Mouse (Mus musculus) stomach, embryonic 14.5 days (tissue): ENCODE data around the gene Spr. TPM values are rescaled to one million over a fixed set of nuclear protein-coding genes. Genes with fewer than 3 reads are reported as not detected.

Experiments
- ATAC-seq: fragments of 200-750 bp; cut with Nextera tagmentation; 2 replicates; pipeline ENCODE4 v1.8.0; 2017; ENCODE audit warnings: low read depth, moderate TSS enrichment; ENCODE audit not compliant: insufficient number of reproducible peaks, insufficient read depth, low FRiP score
- H3K27ac ChIP-seq: fragments of 300-500 bp; sonication (generic); 2 replicates; pipeline ENCODE4 v1.5.1; 2014; ENCODE audit warnings: mild to moderate bottlenecking, low read length, moderate library complexity, mixed read lengths
- H3K27me3 ChIP-seq: fragments of 300-500 bp; sonication (generic); 2 replicates; pipeline ENCODE4 v1.6.1; 2014; ENCODE audit warnings: low read length, control low read depth, mixed read lengths; ENCODE audit not compliant: control insufficient read depth, insufficient read depth
- H3K36me3 ChIP-seq: fragments of 300-500 bp; sonication (generic); 2 replicates; pipeline ENCODE4 v1.6.1; 2014; ENCODE audit warnings: mild to moderate bottlenecking, control low read depth, low read length, moderate library complexity, mixed read lengths; ENCODE audit not compliant: control insufficient read depth, insufficient read depth
- H3K4me1 ChIP-seq: fragments of 300-500 bp; sonication (generic); 2 replicates; pipeline ENCODE4 v1.6.1; 2014; ENCODE audit warnings: low read length, control low read depth, mixed read lengths; ENCODE audit not compliant: control insufficient read depth, insufficient read depth
- H3K4me2 ChIP-seq: fragments of 300-500 bp; sonication (generic); replicated peaks from 2 replicates; pipeline ENCODE4 v1.6.1; 2014; ENCODE audit warnings: low read depth, low read length, control low read depth
- H3K4me3 ChIP-seq: fragments of 300-500 bp; sonication (generic); 2 replicates; pipeline ENCODE4 v1.5.1; 2014; ENCODE audit warnings: low read depth, low read length, control low read depth
- H3K9ac ChIP-seq: fragments of 300-500 bp; sonication (generic); replicated peaks from 2 replicates; pipeline ENCODE4 v1.6.1; 2014; ENCODE audit warnings: low read depth, mild to moderate bottlenecking, control low read depth, low read length, moderate library complexity, mixed read lengths
- H3K9me3 ChIP-seq: fragments of 300-500 bp; sonication (generic); 2 replicates; pipeline ENCODE4 v1.6.1; 2016; ENCODE audit warnings: low read depth, low read length, control low read depth; ENCODE audit not compliant: control insufficient read depth
- WGBS: fragments of 180-500 bp; shearing (Covaris S2); extraction: QIAGEN DNeasy Blood & Tissue Kit; methylation state at CpG from one replicate; pipeline ENCODE4 v1.1.7; 2014; 5-methylcytosine and 5-hydroxymethylcytosine counted together
- polyA plus RNA-seq: library from polyadenylated mRNA; unstranded; fragments of >200 nt; fragmentation: Nextera tagmentation; extraction: Ambion mirVana; gene quantifications from 2 replicates; pipeline ENCODE4 v1.2.1, GENCODE M21; 2014

Gene Spr
- polyA plus RNA-seq, 1 experiment from 2014 or later = 90.9 TPM

GRCm38 (mm10) chr6:85103321-85103720 lies 34.2 kb downstream of the Spr start:
- Histone ChIP-seq H3K36me3 (no peaks in the 10 kb centered on the region), H3K4me3 (no peak overlapping the region), H3K27me3 (no peaks in the 10 kb centered on the region), H3K4me2 (no peak overlapping the region), H3K4me1 (no peaks in the 10 kb centered on the region), H3K9ac (no peak overlapping the region), H3K27ac (no peak overlapping the region), H3K9me3 (no peaks in the 10 kb centered on the region)
- 83% methylated on average over 3 of the region's 3 CpGs for WGBS
- no peak for ATAC-seq

- 45% methylated on average over 2 of the region's 2 CpGs for WGBS
- H3K4me3 ChIP-seq = no peak overlapping the region
- ATAC-seq = no peak
- no peaks in the 10 kb centered on the region for H3K4me1 ChIP-seq
- no peak overlapping the region for H3K9ac ChIP-seq
- H3K36me3 ChIP-seq = no peaks in the 10 kb centered on the region
- H3K9me3 ChIP-seq = no peaks in the 10 kb centered on the region
- no peaks in the 10 kb centered on the region for H3K27me3 ChIP-seq
- H3K27ac ChIP-seq = no peak overlapping the region
- H3K4me2 ChIP-seq = no peak overlapping the region
Measured at GRCm38 (mm10) chr6:85096441-85096840, 41.1 kb downstream of the Spr start.

GRCm38 (mm10) chr6:85087425-85087824 lies 50.1 kb downstream of the Spr start:
- no peak overlapping the region for H3K4me2 ChIP-seq
- 76% methylated on average over 4 of the region's 4 CpGs for WGBS
- no peak for ATAC-seq
- H3K27me3 ChIP-seq = no peaks in the 10 kb centered on the region
- no peak overlapping the region for H3K4me3 ChIP-seq
- H3K4me1 ChIP-seq = no peaks in the 10 kb centered on the region
- H3K27ac ChIP-seq = no peak overlapping the region
- no peak overlapping the region for H3K9ac ChIP-seq
- H3K36me3 ChIP-seq = no peaks in the 10 kb centered on the region
- H3K9me3 ChIP-seq = no peaks in the 10 kb centered on the region

GRCm38 (mm10) chr6:85086645-85087044 lies 50.9 kb downstream of the Spr start:
- no peak overlapping the region for H3K4me3 ChIP-seq
- WGBS = 83% methylated on average over 3 of the region's 3 CpGs

More at GRCm38 (mm10) chr6:85086645-85087044, 50.9 kb downstream of the Spr start:
- Histone ChIP-seq H3K4me2 (no peak overlapping the region), H3K4me1 (no peaks in the 10 kb centered on the region), H3K36me3 (no peaks in the 10 kb centered on the region), H3K9ac (no peak overlapping the region), H3K27ac (no peak overlapping the region), H3K27me3 (no peaks in the 10 kb centered on the region), H3K9me3 (no peaks in the 10 kb centered on the region)
- no peak for ATAC-seq

Other genes starting within 250 kb of the Spr start
- 45.6 and 49.7 TPM in 2 replicates for gene Exoc6b, start 68.3 kb downstream of the Spr start, polyA plus RNA-seq
- gene Emx1, start 49.7 kb upstream of the Spr start, polyA plus RNA-seq = not detected in 2 replicates
- 13.0 and 14.0 TPM in 2 replicates for gene Sfxn5, start 195.7 kb upstream of the Spr start, polyA plus RNA-seq
- 8.1 and 8.3 TPM in 2 replicates for gene Rab11fip5, start 236.9 kb upstream of the Spr start, polyA plus RNA-seq